Mouse (Mus musculus): ENCODE data around the gene Stip1. TPM values are rescaled to one million over a fixed set of nuclear protein-coding genes. Genes with fewer than 3 reads are reported as not detected.

The Stip1 gene
- polyA plus RNA-seq, 1 experiment = 27.4 TPM

DNA sequence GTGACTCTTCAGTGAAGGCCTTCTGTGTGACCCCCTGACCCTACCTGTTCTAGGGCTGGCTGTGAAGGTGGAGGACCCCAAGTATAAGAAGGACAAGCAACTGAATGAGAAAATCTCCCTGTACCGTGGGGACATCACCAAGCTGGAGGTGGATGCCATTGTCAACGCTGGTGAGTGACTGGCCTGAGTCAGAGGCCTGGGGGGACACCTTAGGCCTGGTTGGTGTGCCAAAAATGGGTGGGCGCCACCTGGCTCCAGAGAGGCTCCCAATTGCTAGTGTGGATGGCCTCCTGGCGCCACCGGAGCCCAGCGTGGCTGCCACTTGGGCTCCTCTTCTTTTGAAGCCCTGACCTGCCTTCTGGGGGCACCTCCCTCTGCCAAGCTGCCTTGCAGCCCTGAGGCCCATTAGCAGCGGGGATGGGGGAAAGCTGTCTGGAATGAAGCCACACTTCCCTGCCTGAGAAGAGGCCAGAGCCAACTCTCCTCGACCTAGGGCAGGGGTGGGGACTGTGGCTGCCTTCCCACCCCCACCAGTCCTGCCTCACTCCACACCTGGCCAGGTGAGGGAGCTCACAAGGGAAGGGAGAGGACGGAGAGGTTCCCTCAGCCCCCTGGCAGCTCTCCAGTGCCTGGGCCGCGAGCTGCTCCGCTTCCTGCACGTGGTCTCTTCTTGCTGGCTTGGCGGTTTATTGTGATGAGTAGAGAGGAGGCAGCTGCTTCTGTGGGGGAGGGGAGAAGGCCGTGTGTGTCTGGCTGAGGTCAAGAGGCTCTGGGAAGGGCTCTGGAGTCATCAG lies 26.5 kb upstream of the Stip1 start:
- no peak for DNase-seq (ENCODE audit: low read depth in 1 of 2, low spot score in 2 of 2)
- H3K27me3 ChIP-seq (ENCODE audit: control insufficient read depth, insufficient read depth, low read length) = no peaks in the 10 kb centered on the region
- peaks cover 4% of the 10 kb centered on the region; the same call in 1 of the 2 replicates for H3K4me1 ChIP-seq (ENCODE audit: control insufficient read depth, insufficient read depth, insufficient read length)
- no peak overlapping the region for H3K27ac ChIP-seq (ENCODE audit: insufficient read depth, low read length)
- H3K36me3 ChIP-seq (ENCODE audit: control insufficient read depth, insufficient read depth, low read length) = no peaks in the 10 kb centered on the region
- TF ChIP-seq POLR2A (IDR thresholded peaks at IDR 0.05; ENCODE audit: low read depth, low read length) (no peak), CTCF (IDR thresholded peaks at IDR 0.05; ENCODE audit: extremely low read depth, insufficient read depth, insufficient read length, insufficient replicate concordance) (no peak)
- no peak overlapping the region for H3K4me3 ChIP-seq (ENCODE audit: extremely low read depth, insufficient read depth, insufficient read length)
- 38% methylated on average over 15 of the region's 15 CpGs for WGBS

GRCm38 (mm10) chr19:7064571-7064970 lies 24.8 kb upstream of the Stip1 start:
- 1% methylated on average over 3 of the region's 3 CpGs for WGBS
- no peak overlapping the region for H3K4me3 ChIP-seq (ENCODE audit: extremely low read depth, insufficient read depth, insufficient read length)
- peaks cover 4% of the 10 kb centered on the region; the same call in 1 of the 2 replicates for H3K4me1 ChIP-seq (ENCODE audit: control insufficient read depth, insufficient read depth, insufficient read length)
- no peak overlapping the region for H3K27ac ChIP-seq (ENCODE audit: insufficient read depth, low read length)
- H3K36me3 ChIP-seq (ENCODE audit: control insufficient read depth, insufficient read depth, low read length) = no peaks in the 10 kb centered on the region
- no peaks in the 10 kb centered on the region for H3K27me3 ChIP-seq (ENCODE audit: control insufficient read depth, insufficient read depth, low read length)
- peak; percentile 55 to 80 for DNase-seq (ENCODE audit: low read depth in 1 of 2, low spot score in 2 of 2)
- TF ChIP-seq CTCF (IDR thresholded peaks at IDR 0.05; ENCODE audit: extremely low read depth, insufficient read depth, insufficient read length, insufficient replicate concordance) = peak; percentile 98
- TF ChIP-seq POLR2A (IDR thresholded peaks at IDR 0.05; ENCODE audit: low read depth, low read length) = no peak

DNA sequence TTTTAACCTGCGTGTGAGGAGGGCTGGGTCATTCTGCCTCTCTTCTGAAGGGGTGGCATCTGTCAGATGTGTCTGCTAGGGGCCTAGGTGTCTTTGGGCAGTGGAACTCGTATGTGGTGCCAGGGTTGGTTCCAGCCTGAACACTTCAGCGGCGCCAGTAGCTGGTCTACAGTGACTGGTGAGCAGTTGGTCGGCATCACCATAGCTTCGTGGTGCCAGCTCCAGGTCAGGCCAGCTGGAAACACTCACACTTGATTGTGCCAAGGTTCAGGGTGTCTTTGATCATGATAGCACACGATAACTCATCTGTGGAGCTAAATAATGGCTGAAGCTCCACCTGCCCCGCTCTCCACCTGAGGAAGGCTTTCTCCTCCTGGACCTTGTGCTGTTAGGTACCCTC lies 23.1 kb upstream of the Stip1 start:
- DNase-seq (ENCODE audit: low read depth in 1 of 2, low spot score in 2 of 2) = no peak
- H3K4me3 ChIP-seq (ENCODE audit: extremely low read depth, insufficient read depth, insufficient read length) = no peak overlapping the region
- H3K27ac ChIP-seq (ENCODE audit: insufficient read depth, low read length) = no peak overlapping the region
- no peaks in the 10 kb centered on the region for H3K36me3 ChIP-seq (ENCODE audit: control insufficient read depth, insufficient read depth, low read length)
- TF ChIP-seq POLR2A (IDR thresholded peaks at IDR 0.05; ENCODE audit: low read depth, low read length) (no peak), CTCF (IDR thresholded peaks at IDR 0.05; ENCODE audit: extremely low read depth, insufficient read depth, insufficient read length, insufficient replicate concordance) (no peak)
- 91% methylated on average over 8 of the region's 8 CpGs for WGBS
- no peaks in the 10 kb centered on the region for H3K27me3 ChIP-seq (ENCODE audit: control insufficient read depth, insufficient read depth, low read length)
- peaks cover 4% of the 10 kb centered on the region; the same call in 1 of the 2 replicates for H3K4me1 ChIP-seq (ENCODE audit: control insufficient read depth, insufficient read depth, insufficient read length)

- H3K27me3 ChIP-seq (ENCODE audit: control insufficient read depth, insufficient read depth, low read length) = no peaks in the 10 kb centered on the region
- peaks cover 10% of the 10 kb centered on the region; the same call in 1 of the 2 replicates for H3K4me1 ChIP-seq (ENCODE audit: control insufficient read depth, insufficient read depth, insufficient read length)
- H3K27ac ChIP-seq (ENCODE audit: insufficient read depth, low read length) = no peak overlapping the region
- H3K36me3 ChIP-seq (ENCODE audit: control insufficient read depth, insufficient read depth, low read length) = no peaks in the 10 kb centered on the region
- DNase-seq (ENCODE audit: low read depth in 1 of 2, low spot score in 2 of 2) = no peak
- no peak for TF ChIP-seq POLR2A (IDR thresholded peaks at IDR 0.05; ENCODE audit: low read depth, low read length)
- no peak for TF ChIP-seq CTCF (IDR thresholded peaks at IDR 0.05; ENCODE audit: extremely low read depth, insufficient read depth, insufficient read length, insufficient replicate concordance)
- no peak overlapping the region for H3K4me3 ChIP-seq (ENCODE audit: extremely low read depth, insufficient read depth, insufficient read length)
- WGBS = 92% methylated on average over 5 of the region's 5 CpGs
Observed at GRCm38 (mm10) chr19:7062110-7062509, 22.3 kb upstream of the Stip1 start.

- H3K27ac ChIP-seq (ENCODE audit: insufficient read depth, low read length) = no peak overlapping the region
- H3K36me3 ChIP-seq (ENCODE audit: control insufficient read depth, insufficient read depth, low read length) = no peaks in the 10 kb centered on the region
- no peak for DNase-seq (ENCODE audit: low read depth in 1 of 2, low spot score in 2 of 2)
- no peak overlapping the region for H3K4me3 ChIP-seq (ENCODE audit: extremely low read depth, insufficient read depth, insufficient read length)
- WGBS = 95% methylated on average over 6 of the region's 6 CpGs
- TF ChIP-seq POLR2A (IDR thresholded peaks at IDR 0.05; ENCODE audit: low read depth, low read length) (no peak), CTCF (IDR thresholded peaks at IDR 0.05; ENCODE audit: extremely low read depth, insufficient read depth, insufficient read length, insufficient replicate concordance) (no peak)
- no peaks in the 10 kb centered on the region for H3K27me3 ChIP-seq (ENCODE audit: control insufficient read depth, insufficient read depth, low read length)
- peaks cover 12% of the 10 kb centered on the region for H3K4me1 ChIP-seq (ENCODE audit: control insufficient read depth, insufficient read depth, insufficient read length)
Observed at GRCm38 (mm10) chr19:7058541-7058940, 18.8 kb upstream of the Stip1 start.

- Histone ChIP-seq H3K4me1 (ENCODE audit: control insufficient read depth, insufficient read depth, insufficient read length) (peaks cover 12% of the 10 kb centered on the region), H3K36me3 (ENCODE audit: control insufficient read depth, insufficient read depth, low read length) (no peaks in the 10 kb centered on the region), H3K4me3 (ENCODE audit: extremely low read depth, insufficient read depth, insufficient read length) (peak overlapping the region; percentile 82), H3K27ac (ENCODE audit: insufficient read depth, low read length) (no peak overlapping the region), H3K27me3 (ENCODE audit: control insufficient read depth, insufficient read depth, low read length) (no peaks in the 10 kb centered on the region)
- no peak for TF ChIP-seq POLR2A (IDR thresholded peaks at IDR 0.05; ENCODE audit: low read depth, low read length)
- TF ChIP-seq CTCF (IDR thresholded peaks at IDR 0.05; ENCODE audit: extremely low read depth, insufficient read depth, insufficient read length, insufficient replicate concordance) = no peak
- peak; percentile 53 to 77 for DNase-seq (ENCODE audit: low read depth in 1 of 2, low spot score in 2 of 2)
- WGBS = 9% methylated on average over 15 of the region's 15 CpGs
Observed at GRCm38 (mm10) chr19:7057722-7058207, 18.0 kb upstream of the Stip1 start.

Data from spleen, adult 2 months (tissue).